Mouse (Mus musculus): ENCODE results near the gene Coa7. TPM values are rescaled to one million over a fixed set of nuclear protein-coding genes. Genes with fewer than 3 reads are reported as not detected.

The Coa7 gene
- polyA plus RNA-seq, 1 experiment: 16.8 TPM

DNA sequence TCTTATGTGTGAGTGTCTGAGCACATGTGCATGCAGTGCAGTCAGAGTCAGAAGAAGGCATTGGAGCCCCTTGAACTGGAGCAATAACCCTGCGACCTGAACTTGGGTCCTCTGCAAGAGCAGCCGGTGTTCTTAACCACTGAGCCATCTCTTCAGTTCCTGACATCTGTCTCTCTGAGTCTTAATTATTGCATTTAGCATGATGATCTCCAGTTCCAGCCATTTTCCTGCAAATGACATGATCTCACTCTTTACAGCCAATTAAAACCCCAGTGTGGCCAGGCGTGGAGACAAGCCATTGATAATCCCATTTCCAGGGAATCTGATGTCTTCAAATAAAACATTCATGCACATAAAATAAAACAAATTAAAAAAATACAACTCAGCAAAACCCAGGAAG is 60.8 kb downstream of the Coa7 start:
- DNase-seq: no peak

DNA sequence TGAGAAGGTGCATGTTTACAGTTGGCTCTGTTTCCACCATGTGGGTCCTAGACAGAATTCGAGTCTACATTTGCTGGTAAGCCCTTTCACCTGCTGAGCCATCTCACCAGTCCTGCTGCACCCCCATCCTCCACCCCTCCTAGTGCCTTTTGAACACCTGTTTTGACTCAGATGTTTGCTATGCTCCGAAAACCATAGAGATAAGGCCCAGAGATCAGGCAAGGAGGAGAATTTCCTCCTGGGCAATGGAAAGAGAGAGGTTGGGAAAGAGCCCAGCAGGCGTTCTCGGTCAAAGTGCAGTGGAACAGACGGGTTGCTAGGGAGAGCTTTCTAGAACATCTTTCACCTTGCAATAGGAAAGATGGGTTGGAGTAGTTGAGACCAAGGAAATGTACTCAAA is 63.2 kb downstream of the Coa7 start:
- Histone ChIP-seq H3K27ac (ENCODE audit: insufficient read depth, low read length) (no peak overlapping the region), H3K4me1 (ENCODE audit: control insufficient read depth, insufficient read depth, low read length) (no peaks in the 10 kb centered on the region), H3K27me3 (ENCODE audit: control insufficient read depth, insufficient read depth, low read length) (no peaks in the 10 kb centered on the region), H3K4me3 (replicated peaks; ENCODE audit: insufficient read depth, low read depth, low read length) (no peak overlapping the region)
- TF ChIP-seq CTCF (IDR thresholded peaks at IDR 0.05; ENCODE audit: borderline replicate concordance, insufficient read depth, low read depth, low read length) (no peak), POLR2A (IDR thresholded peaks at IDR 0.05; ENCODE audit: borderline replicate concordance, insufficient read depth, low read length) (no peak)
- no peak for DNase-seq
- 72% methylated on average over 5 of the region's 5 CpGs for WGBS

More for the DNA sequence above, 60.8 kb downstream of the Coa7 start:
- WGBS: 96% methylated on average over 3 of the region's 3 CpGs
- no peak overlapping the region for H3K27ac ChIP-seq (ENCODE audit: insufficient read depth, low read length)
- H3K27me3 ChIP-seq (ENCODE audit: control insufficient read depth, insufficient read depth, low read length): no peaks in the 10 kb centered on the region; the same call in 1 of the 2 replicates
- H3K4me1 ChIP-seq (ENCODE audit: control insufficient read depth, insufficient read depth, low read length): no peaks in the 10 kb centered on the region
- H3K4me3 ChIP-seq (replicated peaks; ENCODE audit: insufficient read depth, low read depth, low read length): no peak overlapping the region
- TF ChIP-seq POLR2A (IDR thresholded peaks at IDR 0.05; ENCODE audit: borderline replicate concordance, insufficient read depth, low read length) (no peak), CTCF (IDR thresholded peaks at IDR 0.05; ENCODE audit: borderline replicate concordance, insufficient read depth, low read depth, low read length) (no peak)

Other genes with a start within 250 kb of the Coa7 start
- gene Podn, start 231.7 kb upstream of the Coa7 start, polyA plus RNA-seq (2012; rRNA removed): 1.0 and 1.8 TPM in 2 replicates
- gene Scp2, start 183.1 kb upstream of the Coa7 start, polyA plus RNA-seq (2012; rRNA removed): 223 and 224 TPM in 2 replicates
- 62.7 and 78.7 TPM in 2 replicates for gene Echdc2, start 162.7 kb upstream of the Coa7 start, polyA plus RNA-seq (2012; rRNA removed)
- gene Zyg11a, start 110.1 kb upstream of the Coa7 start, polyA plus RNA-seq (2012; rRNA removed): not detected in 2 replicates
- 39.1 and 39.4 TPM in 2 replicates for gene Zyg11b, start 27.0 kb upstream of the Coa7 start, polyA plus RNA-seq (2012; rRNA removed)
- 0.36 and 0.73 TPM in 2 replicates for gene Shisal2a, start 55.2 kb downstream of the Coa7 start, polyA plus RNA-seq (2012; rRNA removed)
- 7.0 and 8.3 TPM in 2 replicates for gene Gpx7, start 78.8 kb downstream of the Coa7 start, polyA plus RNA-seq (2012; rRNA removed)
- 76.7 and 87.0 TPM in 2 replicates for gene Tut4, start 131.3 kb downstream of the Coa7 start, polyA plus RNA-seq (2012; rRNA removed)

Data from cerebellum, adult 2 months (tissue).